Mouse (Mus musculus): ENCODE measurements around the gene Vmn1r128. TPM values are rescaled to one million over a fixed set of nuclear protein-coding genes. Genes with fewer than 3 reads are reported as not detected.
"Not testable (repeated sequence)": the region's sequence is repeated elsewhere in the genome, so short reads cannot be mapped to it uniquely, and the experiment has no call there.

The Vmn1r128 gene
- total RNA-seq (2021), result not detected
- long read RNA-seq, experiment 1, result 0 reads
- long read RNA-seq, experiment 2, result 0 reads

DNA sequence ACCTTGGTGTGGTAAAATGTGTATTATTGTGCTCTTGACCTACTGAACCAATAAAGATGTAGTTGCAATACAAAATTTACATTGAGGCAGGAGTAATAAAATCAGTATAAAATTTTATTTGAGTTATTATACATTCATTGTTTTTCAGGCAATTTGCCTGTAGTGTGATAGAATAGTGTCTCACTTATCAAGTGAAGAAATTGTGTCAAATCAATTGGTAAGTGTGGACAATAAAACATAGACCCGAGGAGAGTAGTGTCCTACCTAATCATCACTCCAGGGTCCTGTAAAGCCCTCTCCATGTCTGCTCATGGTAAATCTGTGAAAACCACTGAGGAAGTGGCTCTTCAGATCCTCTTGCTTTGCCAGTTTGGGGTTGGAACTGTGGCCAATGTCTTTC is at the start of gene Vmn1r128:
Gene Vmn1r128 (plus strand): TSS at position 301 of the 400 bp plus-strand sequence.
- DNase-seq (ENCODE audit: low spot score in 2 of 2); intact Hi-C loops (cut with DNase I): not testable (repeated sequence)

GRCm38 (mm10) chr7:21301367-21301766 is 47.8 kb upstream of the Vmn1r128 start, which contains the start of gene Vmn1r126:
Vmn1r126 (minus strand) TSS chr7:21301467.
- DNase-seq (ENCODE audit: low spot score in 2 of 2); intact Hi-C loops (cut with DNase I): not testable (repeated sequence)

GRCm38 (mm10) chr7:21319761-21320160 is 29.4 kb upstream of the Vmn1r128 start, which contains the start of gene Vmn1r127:
Vmn1r127 (minus strand) TSS chr7:21319861.
- DNase-seq (ENCODE audit: low spot score in 2 of 2); intact Hi-C loops (cut with DNase I): not testable (repeated sequence)

DNA sequence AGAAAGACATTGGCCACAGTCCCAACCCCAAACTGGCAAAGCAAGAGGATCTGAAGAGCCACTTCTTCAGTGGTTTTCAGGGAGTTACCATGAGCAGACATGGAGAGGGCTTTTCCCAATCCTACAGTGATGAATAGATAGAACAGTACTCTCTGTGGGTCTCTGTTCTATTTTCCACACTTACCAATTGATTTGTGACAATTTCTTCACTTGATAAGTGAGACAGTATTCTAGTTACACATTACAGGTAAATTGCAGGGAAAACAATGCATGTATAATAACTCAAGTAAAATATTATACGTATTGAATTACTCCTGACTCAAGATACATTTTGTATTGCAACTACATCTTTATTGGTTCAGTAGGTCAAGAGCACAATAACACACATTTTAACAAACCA is 12.0 kb downstream of the Vmn1r128 start, which contains the start of gene Vmn1r129:
Gene Vmn1r129 (minus strand): TSS at position 101 of the 400 bp plus-strand sequence.
- intact Hi-C loops (cut with DNase I); DNase-seq (ENCODE audit: low spot score in 2 of 2): not testable (repeated sequence)

Other genes starting within 250 kb of the Vmn1r128 start
- gene Vmn1r122, start 215.2 kb upstream of the Vmn1r128 start, total RNA-seq (2021), result not detected
- not detected for gene Vmn1r123, start 187.2 kb upstream of the Vmn1r128 start, total RNA-seq (2021)
- not detected for gene Gm5157, start 158.9 kb upstream of the Vmn1r128 start, total RNA-seq (2021)
- gene Vmn1r124, start 88.8 kb upstream of the Vmn1r128 start, total RNA-seq (2021), result not detected
- gene Vmn1r125, start 77.2 kb upstream of the Vmn1r128 start, total RNA-seq (2021), result not detected
- not detected for gene Vmn1r126, start 47.9 kb upstream of the Vmn1r128 start, total RNA-seq (2021)
- gene Vmn1r127, start 29.5 kb upstream of the Vmn1r128 start, total RNA-seq (2021), result not detected
- gene Vmn1r129, start 11.9 kb downstream of the Vmn1r128 start, total RNA-seq (2021), result not detected
- gene Gm6882, start 83.4 kb downstream of the Vmn1r128 start, total RNA-seq (2021), result not detected
- not detected for gene Vmn1r130, start 162.4 kb downstream of the Vmn1r128 start, total RNA-seq (2021)
- gene Vmn1r131, start 196.7 kb downstream of the Vmn1r128 start, total RNA-seq (2021), result not detected

All from left cerebral cortex, postnatal 14 days (tissue).